Mouse (Mus musculus) limb, embryonic 11.5 days (tissue): ENCODE results near the gene Dnajc16. TPM values are rescaled to one million over a fixed set of nuclear protein-coding genes. Genes with fewer than 3 reads are reported as not detected.

Source experiments
- ATAC-seq: fragments of 200-750 bp; cut with Nextera tagmentation; 2 replicates; pipeline ENCODE4 v1.8.0; 2017; ENCODE audit warnings: low read depth; ENCODE audit not compliant: insufficient number of reproducible peaks, low FRiP score, low TSS enrichment
- DNase-seq: peaks from one replicate; pipeline ENCODE4 v3.0.0-alpha.2; 2015; ENCODE audit warnings: low spot score
- H3K27ac ChIP-seq: fragments of 300-500 bp; sonication (generic); replicated peaks from 2 replicates; pipeline ENCODE4 v1.5.1; 2014; ENCODE audit warnings: low read depth, mild to moderate bottlenecking, low read length
- H3K27me3 ChIP-seq: fragments of 300-500 bp; sonication (generic); 2 replicates; pipeline ENCODE4 v1.6.1; 2014; ENCODE audit warnings: mild to moderate bottlenecking, low read length, mixed read lengths; ENCODE audit not compliant: control insufficient read depth, insufficient read depth
- H3K36me3 ChIP-seq: fragments of 300-500 bp; sonication (generic); 2 replicates; pipeline ENCODE4 v1.6.1; 2014; ENCODE audit warnings: mild to moderate bottlenecking, low read length, moderate library complexity, mixed read lengths; ENCODE audit not compliant: control insufficient read depth, insufficient read depth
- H3K4me1 ChIP-seq: fragments of 300-500 bp; sonication (generic); 2 replicates; pipeline ENCODE4 v1.6.1; 2014; ENCODE audit warnings: low read length, mixed read lengths; ENCODE audit not compliant: control insufficient read depth, insufficient read depth
- H3K4me2 ChIP-seq: fragments of 300-500 bp; sonication (generic); 2 replicates; pipeline ENCODE4 v1.6.1; 2014; ENCODE audit warnings: low read depth, mild to moderate bottlenecking, moderate library complexity; ENCODE audit not compliant: severe bottlenecking
- H3K4me3 ChIP-seq: fragments of 300-500 bp; sonication (generic); 2 replicates; pipeline ENCODE4 v1.5.1; 2014; ENCODE audit warnings: low read depth, low read length
- H3K9ac ChIP-seq: fragments of 300-500 bp; sonication (generic); 2 replicates; pipeline ENCODE4 v1.6.1; 2014; ENCODE audit warnings: mild to moderate bottlenecking, low read length
- H3K9me3 ChIP-seq: fragments of 300-500 bp; sonication (generic); 2 replicates; pipeline ENCODE4 v1.6.1; 2016; ENCODE audit warnings: low read length; ENCODE audit not compliant: control insufficient read depth
- WGBS: fragments of 180-500 bp; shearing (Covaris S2); extraction: QIAGEN DNeasy Blood & Tissue Kit; methylation state at CpG from one replicate; pipeline ENCODE4 v1.1.7; 2014; 5-methylcytosine and 5-hydroxymethylcytosine counted together
- polyA plus RNA-seq: library from polyadenylated mRNA; unstranded; fragments of >200 nt; fragmentation: Nextera tagmentation; extraction: Ambion mirVana; gene quantifications from 2 replicates; pipeline ENCODE4 v1.2.1, GENCODE M21; 2014

The Dnajc16 gene
- polyA plus RNA-seq, 1 experiment from 2014 or later, result 3.1 TPM

- Histone ChIP-seq H3K4me2 (peak within 1 kb of the TSS; percentile 55), H3K4me3 (peak within 1 kb of the TSS; percentile 60), H3K9me3 (no peaks in the 10 kb centered on the region), H3K27me3 (no peaks in the 10 kb centered on the region), H3K9ac (peak within 1 kb of the TSS; percentile 74), H3K36me3 (no peaks in the 10 kb centered on the region; the same call in 1 of the 2 replicates), H3K4me1 (peaks cover 2% of the 10 kb centered on the region; the same call in 1 of the 2 replicates), H3K27ac (peak within 1 kb of the TSS; percentile 70)
- WGBS, result under 1% methylated on average over 76 of the region's 80 CpGs
- ATAC-seq (peak; percentile 86), DNase-seq (peak; percentile 99)
Observed at GRCm38 (mm10) chr4:141793282-141794151, 2.8 kb upstream of the Dnajc16 start, which contains the start of gene Casp9. Gene Casp9 (plus strand): TSS chr4:141793612.

- 11% methylated on average over 10 of the region's 10 CpGs for WGBS
Observed at GRCm38 (mm10) chr4:141792554-141793281, 2.0 kb upstream of the Dnajc16 start.

GRCm38 (mm10) chr4:141791951-141792350, 1.2 kb upstream of the Dnajc16 start:
- ATAC-seq (no peak), DNase-seq (no peak)
- H3K9ac ChIP-seq, result no peak overlapping the region
- no peak overlapping the region for H3K4me2 ChIP-seq
- no peaks in the 10 kb centered on the region for H3K9me3 ChIP-seq
- H3K27ac ChIP-seq, result no peak overlapping the region
- H3K4me1 ChIP-seq, result peaks cover 2% of the 10 kb centered on the region; the same call in 1 of the 2 replicates
- no peak overlapping the region for H3K4me3 ChIP-seq
- WGBS, result 88% methylated on average over 8 of the region's 8 CpGs
- H3K27me3 ChIP-seq, result no peaks in the 10 kb centered on the region
- H3K36me3 ChIP-seq, result no peaks in the 10 kb centered on the region; the same call in 1 of the 2 replicates

More at GRCm38 (mm10) chr4:141792554-141793281, 2.0 kb upstream of the Dnajc16 start:
- Histone ChIP-seq H3K4me1 (peaks cover 2% of the 10 kb centered on the region; the same call in 1 of the 2 replicates), H3K36me3 (no peaks in the 10 kb centered on the region; the same call in 1 of the 2 replicates), H3K27me3 (no peaks in the 10 kb centered on the region), H3K27ac (peak overlapping the region; percentile 66), H3K4me3 (peak overlapping the region; percentile 60), H3K4me2 (peak overlapping the region; percentile 55; the same call in 1 of the 2 replicates), H3K9ac (no peak overlapping the region; the same call in 1 of the 2 replicates), H3K9me3 (no peaks in the 10 kb centered on the region)
- DNase-seq (no peak), ATAC-seq (no peak)

- ATAC-seq (no peak), DNase-seq (no peak)
- Histone ChIP-seq H3K4me1 (peaks cover 2% of the 10 kb centered on the region; the same call in 1 of the 2 replicates), H3K9me3 (no peaks in the 10 kb centered on the region), H3K27ac (no peak overlapping the region), H3K4me3 (no peak overlapping the region), H3K36me3 (no peaks in the 10 kb centered on the region; the same call in 1 of the 2 replicates), H3K4me2 (no peak overlapping the region), H3K27me3 (no peaks in the 10 kb centered on the region), H3K9ac (no peak overlapping the region)
- WGBS, result 90% methylated on average over 7 of the region's 7 CpGs
Observed at GRCm38 (mm10) chr4:141791486-141791885, 755 bp upstream of the Dnajc16 start.

GRCm38 (mm10) chr4:141789564-141790218, 1.0 kb downstream of the Dnajc16 start:
- Histone ChIP-seq H3K27me3 (no peaks in the 10 kb centered on the region), H3K4me3 (peak overlapping the region; percentile 98), H3K4me2 (peak overlapping the region; percentile 87), H3K36me3 (no peaks in the 10 kb centered on the region), H3K9ac (peak overlapping the region; percentile 89), H3K4me1 (peaks cover 2% of the 10 kb centered on the region; the same call in 1 of the 2 replicates), H3K27ac (peak overlapping the region; percentile 52; the same call in 1 of the 2 replicates), H3K9me3 (no peaks in the 10 kb centered on the region)
- DNase-seq, result no peak
- 59% methylated on average over 3 of the region's 3 CpGs for WGBS
- ATAC-seq, result no peak

GRCm38 (mm10) chr4:141787462-141787861, 3.3 kb downstream of the Dnajc16 start:
- Histone ChIP-seq H3K9me3 (no peaks in the 10 kb centered on the region), H3K4me2 (no peak overlapping the region), H3K9ac (no peak overlapping the region), H3K4me1 (peaks cover 2% of the 10 kb centered on the region; the same call in 1 of the 2 replicates), H3K4me3 (no peak overlapping the region), H3K36me3 (peaks cover 8% of the 10 kb centered on the region), H3K27me3 (no peaks in the 10 kb centered on the region), H3K27ac (no peak overlapping the region)
- ATAC-seq, result no peak
- no peak for DNase-seq
- WGBS, result 91% methylated on average over 7 of the region's 7 CpGs

GRCm38 (mm10) chr4:141787046-141787445, 3.7 kb downstream of the Dnajc16 start:
- no peak overlapping the region for H3K9ac ChIP-seq
- H3K27ac ChIP-seq, result no peak overlapping the region
- H3K4me3 ChIP-seq, result no peak overlapping the region
- DNase-seq (no peak), ATAC-seq (no peak)
- no peaks in the 10 kb centered on the region for H3K9me3 ChIP-seq
- peaks cover 8% of the 10 kb centered on the region for H3K36me3 ChIP-seq
- peaks cover 2% of the 10 kb centered on the region; the same call in 1 of the 2 replicates for H3K4me1 ChIP-seq
- no peak overlapping the region for H3K4me2 ChIP-seq
- H3K27me3 ChIP-seq, result no peaks in the 10 kb centered on the region
- 69% methylated on average over 6 of the region's 6 CpGs for WGBS
